Mouse (Mus musculus): ENCODE measurements around the gene Slit3.

Gene Slit3

DNA sequence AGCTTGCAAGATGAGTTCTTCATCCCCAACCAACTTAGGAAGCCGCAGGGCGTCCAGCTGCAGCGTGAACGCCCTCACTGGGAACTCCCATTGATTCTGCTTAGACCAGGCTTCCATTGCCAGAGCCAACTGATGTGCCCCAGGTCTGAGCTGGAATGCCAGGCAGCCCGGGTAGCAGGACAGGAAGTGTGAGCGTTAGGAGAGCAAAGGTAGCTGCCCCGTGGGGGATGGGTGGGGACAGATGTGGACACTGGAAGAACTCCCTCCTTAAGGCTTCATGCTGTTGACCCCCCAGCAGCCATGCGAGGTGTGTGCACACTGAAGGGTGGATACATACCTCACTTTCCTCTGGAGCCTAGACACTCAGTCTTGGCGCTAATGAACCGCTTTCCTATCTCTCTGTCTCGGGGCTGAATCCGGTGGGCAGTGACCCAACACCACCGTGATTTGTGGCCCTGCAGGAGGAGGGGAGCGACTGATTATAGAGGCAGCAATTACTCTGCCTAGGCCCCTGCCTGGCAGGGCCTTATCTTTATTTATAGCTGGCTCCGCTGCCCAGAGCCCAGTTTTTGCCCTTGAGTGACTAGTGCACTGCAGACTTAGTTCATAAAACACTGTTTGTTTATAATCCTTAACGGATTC is 157.2 kb downstream of the Slit3 start:
- DNase-seq, result no peak

DNA sequence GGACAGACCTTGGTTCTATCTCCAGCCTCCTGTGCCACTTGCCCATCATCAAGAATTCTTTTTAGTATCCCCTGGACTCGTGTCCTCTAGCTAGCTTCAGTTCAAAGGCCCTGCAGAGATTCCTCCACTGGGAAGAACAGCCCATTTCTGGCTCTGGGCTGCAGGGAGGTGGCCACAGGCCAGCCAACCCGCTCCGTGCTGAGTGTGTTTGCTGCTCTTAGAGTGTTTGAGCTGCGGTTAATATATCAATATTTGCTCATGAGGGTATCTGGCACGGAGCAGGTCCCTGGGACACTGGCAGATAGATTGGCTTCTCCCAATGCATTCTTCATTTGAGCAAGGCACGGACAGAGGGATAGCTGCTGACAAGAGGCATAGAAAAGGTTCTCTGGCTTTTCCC is 159.8 kb downstream of the Slit3 start:
- no peak for DNase-seq

DNA sequence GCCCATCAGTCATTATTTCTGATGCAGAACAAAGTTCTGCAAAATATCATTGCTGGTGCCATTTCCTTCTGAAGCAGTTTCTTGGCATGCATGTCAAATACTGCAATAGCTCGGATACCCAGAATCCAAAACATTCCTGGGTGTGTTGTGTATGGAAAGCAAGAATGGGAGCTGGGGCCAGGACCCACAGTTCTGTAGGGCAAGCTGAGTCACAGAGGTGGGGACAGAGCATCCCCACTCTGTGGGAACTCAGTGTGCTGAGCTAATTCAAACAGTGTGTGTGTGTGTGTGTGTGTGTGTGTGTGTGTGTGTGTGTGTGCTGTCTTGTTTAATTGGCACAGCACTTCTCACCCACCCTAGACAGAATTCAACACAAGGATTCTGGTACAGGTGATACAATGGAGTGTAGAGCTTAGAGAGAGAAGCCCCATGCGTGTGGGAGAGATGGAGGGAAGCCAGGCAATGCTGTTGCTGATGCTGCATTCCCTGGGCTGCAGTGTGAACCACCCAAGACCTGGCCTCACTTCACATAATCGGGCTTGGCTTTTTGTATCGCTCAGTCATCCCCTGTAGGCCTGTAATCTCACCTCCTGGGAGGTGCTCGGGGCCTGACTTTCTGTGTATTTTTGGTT is 161.1 kb downstream of the Slit3 start:
- DNase-seq, result no peak

DNA sequence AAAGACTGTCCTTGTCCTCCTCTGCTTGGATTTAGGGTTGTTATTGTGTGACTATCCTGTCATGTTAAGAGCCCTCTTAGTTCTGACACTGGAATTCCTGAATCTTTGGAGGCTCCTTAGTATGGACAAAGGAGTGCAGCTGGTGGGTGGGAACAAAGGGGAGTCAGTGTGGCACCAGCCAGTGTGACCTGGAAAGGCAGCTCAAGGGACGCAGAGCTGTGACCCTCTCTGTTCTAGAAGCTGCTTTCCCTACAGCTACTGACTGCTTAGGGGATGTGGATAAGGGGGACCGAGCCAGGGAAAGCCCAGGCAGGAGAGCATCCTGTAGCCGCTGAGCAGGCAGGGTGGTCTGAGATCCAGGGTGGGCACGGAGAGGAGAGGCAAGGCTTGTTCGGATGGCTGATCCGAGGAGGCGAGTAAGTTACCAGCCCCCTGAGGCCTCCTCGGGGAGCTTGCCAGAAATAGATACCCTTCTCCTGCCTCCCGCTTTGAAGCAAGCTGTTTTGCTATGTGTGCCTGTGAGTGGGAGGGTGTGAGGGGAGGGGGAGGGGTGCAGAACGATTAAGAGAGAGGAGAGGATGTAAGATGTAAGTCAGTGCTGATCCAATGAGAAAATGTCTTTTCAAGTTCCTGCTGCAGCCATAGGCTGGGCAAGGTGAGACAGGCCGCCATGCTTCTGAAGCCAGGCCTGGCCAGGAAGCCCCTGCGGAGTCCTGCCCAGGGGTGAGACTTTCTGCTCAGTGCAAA is 162.0 kb downstream of the Slit3 start:
- peak; percentile 41 for DNase-seq

DNA sequence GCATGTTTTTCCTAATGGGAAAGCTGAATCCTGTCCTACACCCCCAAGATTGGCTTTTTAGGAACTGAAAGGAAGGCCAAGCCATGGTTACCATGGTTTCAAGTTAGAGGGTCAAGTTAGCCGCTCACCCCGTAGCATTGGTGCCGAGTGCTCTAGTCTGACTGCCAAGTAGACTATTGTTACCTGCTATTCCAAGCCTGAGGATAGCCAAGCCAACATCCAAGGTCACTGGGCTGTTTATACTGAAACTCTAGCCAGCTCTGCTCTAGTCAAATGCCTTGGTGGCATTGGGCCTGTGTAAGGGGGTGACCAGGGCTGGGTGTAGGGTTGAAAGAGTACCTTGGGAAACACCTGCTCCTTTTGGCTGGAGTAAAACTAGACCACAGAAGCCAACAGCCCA is 162.7 kb downstream of the Slit3 start:
- DNase-seq, result no peak

DNA sequence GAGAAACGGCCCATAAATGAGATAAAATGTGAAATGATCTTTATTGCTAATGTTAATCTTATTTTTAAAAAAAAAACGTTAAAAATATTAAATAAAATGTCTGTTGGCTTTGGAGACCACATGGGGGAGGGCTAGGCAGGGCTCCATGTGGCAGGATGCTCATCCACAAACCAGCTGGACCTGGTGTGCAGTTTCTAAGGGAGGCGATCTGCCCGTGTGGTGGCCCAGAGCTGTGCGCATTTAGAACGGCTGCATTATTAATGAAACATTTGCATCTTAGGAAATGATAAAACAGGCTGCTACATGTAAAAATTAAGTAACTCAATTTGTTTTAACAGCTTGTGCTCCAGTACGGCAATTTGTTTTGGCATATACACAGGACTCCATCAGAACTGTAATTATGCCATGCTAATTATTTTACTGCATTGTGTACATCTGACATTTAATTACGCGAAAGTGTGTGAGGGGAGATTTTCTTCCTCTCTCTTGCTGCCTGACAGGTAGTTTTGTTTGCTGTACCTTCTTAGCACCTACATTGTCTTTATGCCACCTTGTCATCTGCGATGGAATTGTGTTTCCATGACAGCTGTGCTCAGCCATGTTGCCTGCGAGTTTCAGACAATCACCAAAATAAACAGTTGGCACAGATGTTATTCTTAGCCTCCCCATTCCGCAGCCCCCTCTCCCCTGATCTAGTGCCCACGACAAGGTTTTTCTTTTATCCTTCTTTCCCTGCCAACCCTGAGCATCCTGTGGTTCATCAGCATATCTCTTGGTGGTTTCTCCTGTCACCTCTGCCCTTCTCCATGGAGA is 165.8 kb downstream of the Slit3 start:
- DNase-seq, result no peak

DNA sequence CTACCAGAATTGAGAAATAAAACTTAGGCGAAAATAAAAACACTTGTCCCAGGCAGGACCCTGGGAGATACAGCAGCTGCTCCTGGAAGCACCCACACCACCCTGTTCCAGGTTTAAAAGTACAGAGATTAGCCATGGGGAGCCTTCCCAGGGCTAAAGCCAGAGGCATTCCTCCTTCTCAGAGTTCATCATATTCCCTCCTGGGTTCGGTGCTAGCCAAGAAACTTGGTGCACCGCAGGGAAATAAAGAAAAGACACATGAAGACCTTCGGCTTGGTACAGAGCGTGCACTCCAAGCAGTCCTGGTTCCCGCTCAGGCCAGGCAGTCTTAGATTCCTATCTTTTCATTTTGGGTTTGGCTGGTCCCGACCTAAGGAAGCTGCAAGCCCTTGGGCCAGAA is 167.0 kb downstream of the Slit3 start:
- DNase-seq, result no peak

DNA sequence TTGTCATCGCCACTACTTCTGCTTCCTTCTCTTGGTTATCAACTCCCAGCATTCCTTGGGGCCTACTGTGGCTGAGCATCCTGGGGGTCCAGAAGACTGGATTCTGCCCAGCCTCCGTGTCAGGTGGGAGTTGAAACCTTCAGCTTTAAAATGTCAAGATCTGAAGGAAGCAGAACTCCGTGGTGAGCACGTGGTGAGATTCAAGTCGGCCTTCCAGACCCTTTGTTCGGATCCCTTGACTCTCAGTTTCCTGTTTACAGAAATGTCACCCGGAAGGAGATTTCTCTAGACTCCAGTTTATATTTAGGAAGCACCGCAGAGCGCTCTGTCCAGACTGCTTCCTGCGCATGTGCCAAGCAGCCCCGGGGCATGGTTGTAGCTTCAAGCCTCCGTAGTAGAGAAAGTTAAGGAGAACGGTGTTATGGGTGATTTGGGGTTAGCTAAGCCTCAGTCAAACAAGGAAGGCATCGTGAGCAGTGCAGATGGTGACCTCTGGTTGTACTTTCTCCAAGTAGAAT is 167.8 kb downstream of the Slit3 start:
- no peak for DNase-seq

DNA sequence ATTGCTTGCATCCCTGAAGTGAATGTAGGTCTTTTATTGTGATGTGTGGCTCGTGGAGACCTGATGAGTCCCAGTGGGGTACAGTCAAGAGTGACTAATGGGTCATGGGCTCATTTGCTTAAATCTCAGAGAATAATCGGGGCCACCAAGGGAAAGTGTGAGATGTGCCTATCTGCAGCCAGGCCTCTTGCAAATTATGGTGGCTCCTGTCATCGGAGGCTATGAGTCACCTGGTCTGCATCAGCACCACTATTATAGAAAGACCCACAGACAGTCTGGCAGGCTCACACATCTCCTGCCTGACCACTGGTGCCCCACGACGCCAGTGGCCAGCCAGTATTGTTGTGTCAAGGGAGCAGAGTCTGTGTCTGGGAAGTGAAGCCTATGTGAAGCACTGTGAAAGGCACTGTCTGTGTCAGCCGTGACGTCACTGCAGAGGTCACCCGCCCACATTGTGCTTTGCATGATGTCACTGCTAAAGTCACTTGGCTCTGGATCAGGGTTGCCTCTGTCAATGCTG is 171.3 kb downstream of the Slit3 start:
- no peak for DNase-seq

DNA sequence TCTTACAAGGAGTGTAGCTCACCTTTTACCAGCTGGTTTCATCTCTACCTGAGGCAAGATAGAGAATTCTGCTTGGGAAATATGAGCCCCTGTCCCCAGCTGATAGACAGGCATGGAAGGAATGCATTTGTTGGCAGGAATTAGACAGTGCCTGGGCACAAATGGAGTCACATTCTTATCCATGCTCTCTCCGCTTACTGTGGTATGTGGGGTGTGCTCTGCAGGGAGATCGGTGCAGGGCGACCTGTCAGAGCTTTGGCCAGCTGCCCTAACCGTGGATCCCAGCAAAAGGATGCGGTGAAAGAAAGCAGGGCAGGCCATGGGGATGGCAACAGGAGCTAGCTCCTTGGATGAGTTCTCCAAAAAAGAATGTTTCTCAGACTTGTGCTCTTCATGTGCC is 172.2 kb downstream of the Slit3 start:
- no peak for DNase-seq

DNA sequence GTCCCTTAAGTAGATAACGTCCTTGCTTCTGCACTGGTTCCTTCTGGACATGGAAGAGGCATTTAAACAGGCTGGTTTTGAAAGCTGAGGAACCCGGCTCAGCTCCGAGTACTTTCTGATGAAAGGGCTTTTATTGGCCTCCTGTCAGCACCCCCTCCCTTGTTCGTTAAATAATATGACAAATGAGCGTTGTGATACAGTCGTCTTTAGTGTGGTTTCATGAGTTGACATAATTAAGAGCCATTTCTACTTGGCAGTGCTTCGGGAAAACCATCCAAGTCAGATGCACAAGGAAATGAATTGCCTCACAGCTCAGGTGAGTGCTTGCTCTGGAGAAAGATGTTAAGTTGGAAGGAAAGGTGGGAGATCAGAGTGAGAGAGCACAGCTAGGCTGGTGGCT is 173.6 kb downstream of the Slit3 start:
- no peak for DNase-seq

DNA sequence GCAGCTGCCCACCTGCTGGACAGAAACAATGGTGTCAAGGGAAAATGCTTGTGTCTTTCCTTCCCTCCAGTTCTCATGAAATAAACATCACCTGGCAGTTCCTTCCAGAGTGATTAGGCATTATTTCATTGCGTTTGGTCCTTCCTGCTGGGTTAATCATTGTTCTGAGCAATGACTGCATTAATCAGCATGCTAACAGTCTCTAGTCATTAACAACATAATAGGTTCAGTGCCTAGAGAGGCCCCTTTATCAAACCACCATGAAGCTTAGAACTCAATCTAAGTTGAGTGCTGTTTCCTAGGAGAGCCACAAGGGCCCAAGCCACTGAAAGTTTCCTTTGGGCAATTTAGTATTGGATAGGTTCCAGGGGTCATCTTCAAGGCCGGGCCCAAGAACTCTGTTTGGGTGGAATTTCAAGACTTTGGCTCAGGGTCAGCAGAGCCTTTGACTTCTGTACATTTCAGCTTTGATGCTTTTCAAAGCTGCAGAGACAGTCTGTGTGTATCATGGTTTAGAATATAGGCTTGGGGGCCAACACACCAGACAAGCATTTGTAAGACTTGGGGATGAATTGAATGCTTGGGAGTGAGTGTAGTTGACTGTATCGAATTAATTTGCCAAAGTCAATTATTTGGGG is 174.3 kb downstream of the Slit3 start:
- no peak for DNase-seq

DNA sequence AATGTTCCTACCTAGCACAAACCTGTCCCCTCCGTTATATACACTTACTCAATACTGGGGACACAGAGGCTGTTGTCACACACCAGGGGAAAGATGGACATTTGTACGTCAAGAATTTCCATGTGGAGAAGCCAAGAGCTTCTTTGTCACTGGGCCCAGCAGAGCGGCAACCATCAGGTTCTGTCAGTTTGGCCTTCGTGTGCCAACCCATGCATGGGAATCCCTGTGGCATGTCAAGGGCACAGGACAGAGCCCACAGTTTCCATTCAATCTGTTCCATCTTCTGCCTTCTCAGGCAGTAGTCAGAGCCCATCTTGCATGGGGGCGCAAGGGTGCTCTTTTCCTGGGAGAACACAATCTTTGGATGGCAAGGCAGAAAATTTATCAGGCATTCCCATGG is 175.8 kb downstream of the Slit3 start:
- DNase-seq, result no peak

DNA sequence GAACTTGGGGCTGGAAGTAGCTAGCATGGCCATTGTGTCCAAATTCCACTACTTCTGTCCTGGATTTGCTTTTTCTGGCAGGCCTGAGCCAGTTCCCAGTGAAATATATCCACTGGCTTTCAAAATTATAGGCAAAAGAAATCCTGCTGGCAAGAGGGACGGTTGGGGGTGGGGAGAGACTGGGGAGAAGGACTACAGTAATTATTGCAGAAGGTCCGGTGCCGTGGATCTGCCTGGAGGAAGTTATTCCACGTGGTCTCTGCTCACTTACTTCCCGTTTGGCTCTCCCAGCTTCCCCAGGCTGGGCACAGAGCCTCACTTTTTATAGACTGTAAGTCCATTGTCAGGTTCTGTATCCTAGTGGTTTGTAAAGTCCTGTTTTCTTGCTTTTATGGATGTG is 176.3 kb downstream of the Slit3 start:
- no peak for DNase-seq

DNA sequence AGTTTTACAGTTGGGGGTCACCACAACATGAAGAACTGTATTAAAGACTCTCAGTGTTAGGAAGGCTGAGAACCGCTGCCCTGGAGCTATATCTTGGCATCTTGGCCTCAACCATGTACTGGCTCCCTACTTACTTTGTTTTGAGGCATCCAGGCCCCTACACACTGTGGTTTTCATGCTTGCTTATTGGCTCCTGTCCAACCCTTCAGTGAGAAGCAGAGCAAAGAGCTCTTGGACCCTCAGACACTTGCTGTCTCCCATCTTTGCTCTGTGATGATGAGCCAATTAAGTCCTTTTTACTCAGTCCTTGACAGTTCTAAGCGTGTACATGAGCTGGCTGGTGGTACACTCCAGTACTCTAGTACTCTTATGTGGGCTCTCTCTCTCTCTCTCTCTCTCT is 177.5 kb downstream of the Slit3 start:
- no peak for DNase-seq

DNA sequence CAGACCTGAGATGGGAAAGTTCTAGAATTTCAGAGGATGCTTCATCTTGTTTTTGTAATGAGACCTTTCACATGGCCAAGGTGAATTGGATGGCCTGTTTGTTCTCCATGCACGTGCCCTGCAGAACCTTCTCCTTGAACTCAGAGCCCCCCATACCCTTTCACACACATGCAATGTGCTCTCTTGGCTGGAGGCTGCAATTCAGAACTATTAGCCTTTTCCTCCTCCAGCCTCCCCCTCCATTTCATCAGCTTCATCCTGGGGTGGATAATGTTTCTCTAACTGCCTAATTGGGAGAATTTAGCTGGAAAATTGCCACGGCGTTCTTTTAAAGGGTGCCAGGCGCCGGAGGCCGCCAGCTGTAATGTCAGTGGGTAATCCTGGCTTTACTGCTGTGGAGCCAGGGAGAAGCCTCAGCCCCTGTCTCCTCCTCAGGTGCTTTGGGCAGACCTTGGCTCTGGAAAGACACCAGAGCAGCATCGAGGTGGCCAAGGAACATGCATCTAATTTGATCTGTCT is 178.9 kb downstream of the Slit3 start:
- no peak for DNase-seq

DNA sequence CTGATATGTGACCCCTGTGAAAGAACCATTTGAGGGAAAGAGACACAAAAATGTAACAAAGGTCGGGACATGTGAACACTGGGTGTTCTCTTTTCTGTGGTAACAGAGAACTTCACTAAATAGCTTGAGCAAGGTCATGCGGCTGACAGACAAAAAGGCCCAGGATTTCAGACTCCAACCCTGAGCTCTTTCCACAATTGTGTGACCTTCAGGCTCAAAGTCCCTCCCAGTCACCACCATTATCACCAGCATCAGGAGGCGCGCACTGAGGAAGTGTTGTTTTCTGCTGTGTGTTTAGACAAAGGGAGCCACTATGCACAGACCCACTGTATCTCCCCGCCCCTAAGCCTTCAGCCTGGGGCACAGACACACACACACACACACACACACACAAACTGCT is 181.2 kb downstream of the Slit3 start:
- DNase-seq, result no peak

DNA sequence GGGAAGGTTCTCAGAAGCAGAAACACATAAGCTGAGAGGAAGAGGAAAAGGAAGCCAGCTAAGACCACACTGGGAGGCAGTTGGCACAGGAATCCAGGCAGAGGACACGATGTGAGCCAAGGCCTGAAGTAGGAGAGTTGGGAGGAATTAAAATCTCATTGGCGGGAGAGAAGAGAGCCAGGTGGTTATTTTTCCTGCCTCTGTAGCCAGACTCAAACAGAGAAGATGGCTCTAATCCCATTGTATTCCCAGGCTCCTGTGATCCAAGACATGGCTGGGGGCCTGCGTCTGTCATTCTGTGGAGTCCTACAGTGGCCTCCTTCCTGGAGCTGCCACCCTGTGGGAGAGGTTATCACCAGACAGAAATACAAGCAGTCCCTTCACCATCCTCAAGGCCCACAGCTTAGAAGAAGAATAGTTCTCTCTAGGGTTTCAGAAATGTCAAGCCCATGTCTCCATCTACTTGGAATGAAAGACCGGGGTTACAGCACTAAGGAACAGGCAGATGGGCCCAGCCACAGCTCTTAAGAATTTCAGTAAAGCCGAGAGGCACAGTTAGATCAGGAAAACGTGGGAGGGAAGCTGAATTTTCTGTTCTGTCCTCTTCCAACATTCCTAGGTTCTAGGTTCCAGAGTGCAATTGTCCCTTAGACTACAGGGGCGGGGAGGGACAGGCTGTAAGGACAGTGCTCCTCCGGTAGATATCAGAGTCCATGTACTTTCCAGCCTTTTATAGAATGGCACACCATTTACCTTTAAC is 183.4 kb downstream of the Slit3 start:
- DNase-seq, result no peak

DNA sequence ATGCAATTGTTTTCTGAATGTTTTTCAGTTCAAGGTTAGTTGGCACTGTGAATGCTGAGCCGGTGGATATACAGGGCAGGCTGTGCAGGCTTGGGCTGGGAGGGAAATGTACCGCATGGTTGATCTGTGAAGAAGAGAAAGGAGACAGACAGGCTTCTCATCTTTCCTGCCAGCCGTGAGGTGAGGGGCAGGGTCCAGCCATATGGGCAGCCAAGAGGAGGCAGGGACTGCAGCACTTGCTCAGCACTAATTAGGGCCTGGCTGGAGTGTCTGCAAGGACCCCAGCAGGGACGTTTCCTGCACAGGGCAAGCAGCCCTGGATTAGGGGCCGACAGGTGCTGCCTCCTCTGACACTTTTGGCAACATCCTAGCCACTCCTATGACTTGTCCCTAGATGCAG is 184.1 kb downstream of the Slit3 start:
- DNase-seq, result no peak

DNA sequence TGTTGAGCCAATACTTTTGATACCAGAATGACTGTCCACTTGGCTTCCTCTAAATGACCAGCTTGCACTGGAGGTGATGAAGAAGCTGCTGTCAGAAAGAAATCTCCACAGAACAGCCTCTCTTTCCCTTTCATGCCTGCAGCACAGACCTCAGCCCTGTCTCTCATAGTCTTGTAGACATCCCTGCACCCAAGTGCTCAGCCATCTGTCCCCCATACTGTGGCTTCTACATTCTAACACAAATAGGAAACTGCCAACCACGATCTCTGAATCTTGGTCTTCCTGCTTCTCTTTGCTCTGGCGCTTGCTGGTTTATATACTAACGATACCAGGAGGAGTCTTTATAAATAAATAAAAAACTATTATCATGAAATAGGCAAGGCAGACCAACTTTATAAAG is 184.9 kb downstream of the Slit3 start:
- DNase-seq, result no peak

DNA sequence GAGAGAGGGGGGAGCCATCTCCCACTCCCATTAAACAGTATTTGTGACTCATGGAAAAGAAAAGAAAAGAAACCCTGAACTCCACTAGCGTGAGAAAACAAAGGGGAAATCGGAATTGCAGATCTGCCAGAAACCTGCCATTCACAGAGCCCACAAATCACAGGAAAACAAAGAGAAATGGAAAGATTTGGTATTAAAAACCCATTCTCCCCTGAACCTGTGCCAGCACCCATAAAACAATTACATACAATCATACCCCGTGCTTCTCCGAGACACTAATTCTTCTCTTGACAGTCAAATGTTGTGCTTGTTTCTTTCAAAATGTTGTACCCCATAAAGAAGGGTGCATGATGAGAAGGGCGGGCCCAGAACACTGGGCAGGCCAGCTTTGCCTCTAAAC is 185.9 kb downstream of the Slit3 start:
- no peak for DNase-seq

DNA sequence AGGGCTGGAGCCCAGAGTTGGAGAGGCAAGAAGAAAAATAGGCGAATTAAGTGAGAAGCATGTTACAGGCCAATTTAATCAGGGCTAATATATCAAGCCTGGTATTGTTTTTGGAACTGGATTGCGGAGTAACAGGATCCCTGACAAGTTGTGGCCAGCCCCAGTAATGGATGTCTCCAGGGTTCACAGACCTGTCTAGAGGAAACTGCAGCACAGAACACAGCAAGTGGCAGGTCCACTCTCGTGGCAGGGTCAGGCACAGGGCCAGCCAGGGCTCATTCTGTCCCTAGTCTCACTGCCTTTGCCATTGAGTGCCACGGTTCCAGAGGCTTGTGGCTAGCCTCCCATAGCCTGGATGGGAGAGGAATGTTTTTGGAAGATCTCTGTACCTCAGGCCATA is 187.0 kb downstream of the Slit3 start:
- DNase-seq, result no peak

Data from thymus, postnatal 4 days (tissue).